Mouse (Mus musculus) ES-Bruce4 (cell line): ENCODE data around the gene Pycard. TPM values are rescaled to one million over a fixed set of nuclear protein-coding genes. Genes with fewer than 3 reads are reported as not detected.
"Not testable (repeated sequence)": the region's sequence is repeated elsewhere in the genome, so short reads cannot be mapped to it uniquely, and the experiment has no call there.

Experiments
- H3K27ac ChIP-seq: 2 replicates; pipeline ENCODE4 v1.5.1; 2012; ENCODE audit warnings: low read length, inconsistent platforms; ENCODE audit not compliant: insufficient read depth
- H3K27me3 ChIP-seq: 2 replicates; pipeline ENCODE4 v1.6.1; 2012; ENCODE audit warnings: mild to moderate bottlenecking, low read length, inconsistent platforms; ENCODE audit not compliant: control insufficient read depth, poor library complexity, insufficient read depth, severe bottlenecking
- H3K36me3 ChIP-seq: 2 replicates; pipeline ENCODE4 v1.6.1; 2012; ENCODE audit warnings: inconsistent platforms, mild to moderate bottlenecking, low read length, moderate library complexity; ENCODE audit not compliant: control insufficient read depth, poor library complexity, insufficient read depth, severe bottlenecking
- H3K4me1 ChIP-seq: one replicate; pipeline ENCODE4 v1.8.1; 2011; ENCODE audit warnings: low read length; ENCODE audit not compliant: control insufficient read depth, insufficient read depth
- H3K4me3 ChIP-seq: 2 replicates; pipeline ENCODE4 v1.5.1; 2011; ENCODE audit warnings: low read depth, mild to moderate bottlenecking, low read length
- H3K9ac ChIP-seq: 2 replicates; pipeline ENCODE4 v1.6.1; 2012; ENCODE audit warnings: low read depth, mild to moderate bottlenecking, inconsistent platforms; ENCODE audit not compliant: poor library complexity, severe bottlenecking
- H3K9me3 ChIP-seq: replicated peaks from 2 replicates; pipeline ENCODE4 v1.6.1; 2012; ENCODE audit warnings: mild to moderate bottlenecking, low read length, inconsistent platforms; ENCODE audit not compliant: control insufficient read depth, poor library complexity, insufficient read depth, severe bottlenecking
- CTCF ChIP-seq: IDR thresholded peaks from one replicate; pipeline ENCODE4 v1.8.1; 2011; ENCODE audit warnings: low read depth, low read length
- EP300 ChIP-seq: IDR thresholded peaks from 2 replicates; pipeline ENCODE4 v1.6.1; 2011; ENCODE audit warnings: low read depth, low read length; ENCODE audit not compliant: insufficient read depth
- POLR2A ChIP-seq: IDR thresholded peaks from one replicate; pipeline ENCODE4 v1.8.1; 2011; ENCODE audit warnings: low read length; ENCODE audit not compliant: insufficient read depth
- polyA plus RNA-seq: library from polyadenylated mRNA; stranded (reverse); fragments of >200 nt; gene quantifications from 2 replicates; pipeline ENCODE4 v1.2.4, GENCODE M21; 2011; ENCODE audit warnings: low read depth; ENCODE audit not compliant: missing spikeins, insufficient read depth, insufficient read length

Pycard gene
- polyA plus RNA-seq, 1 experiment: 29.8 TPM

GRCm38 (mm10) chr7:128018275-128018674 lies 24.6 kb upstream of the Pycard start:
- no peaks in the 10 kb centered on the region for H3K9me3 ChIP-seq
- no peak overlapping the region for H3K27ac ChIP-seq
- no peak overlapping the region for H3K9ac ChIP-seq
- no peaks in the 10 kb centered on the region for H3K27me3 ChIP-seq
- no peaks in the 10 kb centered on the region for H3K36me3 ChIP-seq
- TF ChIP-seq EP300 (no peak), CTCF (no peak), POLR2A (no peak)
- H3K4me1 ChIP-seq: no peaks in the 10 kb centered on the region
- H3K4me3 ChIP-seq: no peak overlapping the region

- Histone ChIP-seq H3K27me3 (no peaks in the 10 kb centered on the region), H3K27ac (no peak overlapping the region)
Observed at GRCm38 (mm10) chr7:128016650-128017049, 23.0 kb upstream of the Pycard start.

GRCm38 (mm10) chr7:128016134-128016533 lies 22.5 kb upstream of the Pycard start:
- H3K27me3 ChIP-seq, H3K36me3 ChIP-seq, H3K9ac ChIP-seq, H3K9me3 ChIP-seq, H3K4me1 ChIP-seq, H3K27ac ChIP-seq, H3K4me3 ChIP-seq: not testable (repeated sequence)

More at GRCm38 (mm10) chr7:128016650-128017049, 23.0 kb upstream of the Pycard start:
- no peaks in the 10 kb centered on the region for H3K9me3 ChIP-seq
- H3K4me1 ChIP-seq: no peaks in the 10 kb centered on the region
- TF ChIP-seq POLR2A (no peak), CTCF (no peak), EP300 (no peak)
- no peak overlapping the region for H3K9ac ChIP-seq
- no peaks in the 10 kb centered on the region for H3K36me3 ChIP-seq
- no peak overlapping the region for H3K4me3 ChIP-seq

- TF ChIP-seq POLR2A (no peak), EP300 (no peak), CTCF (no peak)
- Histone ChIP-seq H3K36me3 (no peaks in the 10 kb centered on the region), H3K4me1 (peaks cover 5% of the 10 kb centered on the region), H3K9me3 (no peaks in the 10 kb centered on the region), H3K27ac (no peak overlapping the region), H3K9ac (no peak overlapping the region), H3K27me3 (no peaks in the 10 kb centered on the region), H3K4me3 (no peak overlapping the region)
Observed at GRCm38 (mm10) chr7:128013116-128013515, 19.4 kb upstream of the Pycard start.

- Histone ChIP-seq H3K27me3 (no peaks in the 10 kb centered on the region), H3K9ac (no peak overlapping the region), H3K4me1 (peaks cover 5% of the 10 kb centered on the region), H3K27ac (no peak overlapping the region), H3K9me3 (no peaks in the 10 kb centered on the region), H3K36me3 (no peaks in the 10 kb centered on the region), H3K4me3 (no peak overlapping the region)
- TF ChIP-seq CTCF (no peak), POLR2A (no peak), EP300 (no peak)
Observed at GRCm38 (mm10) chr7:128012136-128012780, 18.6 kb upstream of the Pycard start.

GRCm38 (mm10) chr7:128009715-128010340 lies 16.2 kb upstream of the Pycard start:
- no peaks in the 10 kb centered on the region for H3K9me3 ChIP-seq
- H3K9ac ChIP-seq: peak overlapping the region; percentile 49
- TF ChIP-seq EP300: no peak
- TF ChIP-seq POLR2A: no peak
- TF ChIP-seq CTCF: no peak
- no peaks in the 10 kb centered on the region for H3K36me3 ChIP-seq
- no peak overlapping the region for H3K27ac ChIP-seq
- no peaks in the 10 kb centered on the region for H3K27me3 ChIP-seq
- peak overlapping the region; percentile 29 for H3K4me3 ChIP-seq
- peaks cover 5% of the 10 kb centered on the region for H3K4me1 ChIP-seq
